Mouse (Mus musculus) heart, adult 18-20 months (tissue): ENCODE measurements around the gene Gpr137c. TPM values are rescaled to one million over a fixed set of nuclear protein-coding genes. Genes with fewer than 3 reads are reported as not detected.

Experiments
- DNase-seq, 2 experiments: peaks; one replicate each; pipeline ENCODE4 v3.0.0; 2021 to 2022; ENCODE audit warnings: mixed read lengths in 1 of 2
- total RNA-seq, 2 experiments: library from RNA; stranded (reverse); gene quantifications; 2 replicates each; pipeline ENCODE4 v1.2.3; 2021

The Gpr137c gene
- total RNA-seq, 2 experiments from 2014 or later = 5.8 to 6.9 TPM

DNA sequence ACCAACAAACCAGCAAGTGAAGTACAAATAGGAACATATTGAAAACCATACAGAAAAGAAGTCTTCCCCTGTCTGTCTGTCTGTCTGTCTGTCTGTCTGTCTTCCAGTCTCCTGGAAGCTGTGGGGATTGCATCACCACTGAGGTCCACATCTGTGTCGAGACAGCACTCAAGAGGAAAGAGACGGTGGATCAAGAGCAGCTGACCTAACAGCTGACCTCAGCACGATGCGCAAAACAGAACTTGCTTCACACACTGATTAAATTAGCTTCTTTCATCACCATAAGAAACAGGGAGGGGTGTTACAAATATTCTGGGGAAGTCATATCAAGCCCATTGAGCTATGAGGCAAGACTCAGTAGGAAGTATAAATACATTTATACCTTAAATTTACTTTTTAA is 72.1 kb downstream of the Gpr137c start:
- peak in 1 of 2 experiments; percentile 19 for DNase-seq

DNA sequence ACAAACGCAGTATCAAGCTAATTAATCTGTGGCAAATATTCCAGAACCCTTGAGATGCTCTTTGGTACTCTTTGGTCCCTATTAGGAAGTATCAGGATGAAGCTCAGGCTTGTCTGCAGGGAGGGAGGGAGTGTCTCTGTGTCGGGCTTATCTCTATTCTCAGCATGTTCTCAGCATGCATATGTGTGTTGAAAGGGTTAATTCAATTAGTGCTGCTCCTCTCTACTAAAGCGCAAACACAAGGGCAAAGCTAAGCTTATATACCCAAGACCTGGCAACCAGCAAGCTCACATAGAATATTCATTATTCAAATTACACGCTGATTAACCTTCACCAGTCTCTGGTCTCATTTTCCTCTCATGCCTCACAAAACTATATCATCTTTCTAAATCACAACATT is 84.4 kb downstream of the Gpr137c start:
- DNase-seq = no peak

DNA sequence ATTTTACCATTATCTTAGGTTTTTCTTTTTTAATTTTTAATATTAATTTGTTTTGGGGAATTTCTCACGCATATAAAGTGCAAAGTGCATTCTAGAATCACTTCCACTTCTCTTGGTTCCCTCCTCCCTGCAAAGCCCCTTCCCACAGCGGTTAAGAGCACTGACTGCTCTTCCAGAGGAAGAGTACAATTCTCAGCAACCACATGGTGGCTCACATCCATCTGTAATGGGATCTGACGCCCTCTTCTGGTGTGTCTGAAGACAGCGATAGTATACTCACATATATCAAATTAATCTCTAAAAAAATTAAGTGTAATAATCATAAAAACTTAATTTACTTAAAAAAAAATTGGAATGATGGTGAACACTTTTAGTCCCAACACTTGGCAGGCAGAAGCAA is 84.9 kb downstream of the Gpr137c start:
- no peak for DNase-seq

DNA sequence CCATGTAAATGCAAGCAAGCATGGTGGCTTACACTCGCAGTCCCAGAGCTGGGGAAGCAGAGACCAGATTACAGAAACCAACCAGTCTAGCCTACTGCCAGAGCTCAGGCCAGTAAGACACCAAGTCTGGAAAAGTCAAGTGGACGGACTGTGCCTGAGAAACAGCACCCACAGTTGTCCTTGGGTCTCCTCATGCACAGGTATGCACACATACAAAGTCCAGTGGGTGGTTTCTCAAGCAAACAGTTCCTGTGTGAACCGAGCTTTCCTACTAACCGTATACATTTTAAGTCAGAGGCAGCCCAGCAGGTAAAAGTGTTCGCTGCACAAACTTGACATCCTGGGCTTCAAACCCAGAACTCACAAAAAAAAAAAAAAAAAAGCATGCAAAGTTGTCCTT is 86.3 kb downstream of the Gpr137c start:
- DNase-seq = no peak

DNA sequence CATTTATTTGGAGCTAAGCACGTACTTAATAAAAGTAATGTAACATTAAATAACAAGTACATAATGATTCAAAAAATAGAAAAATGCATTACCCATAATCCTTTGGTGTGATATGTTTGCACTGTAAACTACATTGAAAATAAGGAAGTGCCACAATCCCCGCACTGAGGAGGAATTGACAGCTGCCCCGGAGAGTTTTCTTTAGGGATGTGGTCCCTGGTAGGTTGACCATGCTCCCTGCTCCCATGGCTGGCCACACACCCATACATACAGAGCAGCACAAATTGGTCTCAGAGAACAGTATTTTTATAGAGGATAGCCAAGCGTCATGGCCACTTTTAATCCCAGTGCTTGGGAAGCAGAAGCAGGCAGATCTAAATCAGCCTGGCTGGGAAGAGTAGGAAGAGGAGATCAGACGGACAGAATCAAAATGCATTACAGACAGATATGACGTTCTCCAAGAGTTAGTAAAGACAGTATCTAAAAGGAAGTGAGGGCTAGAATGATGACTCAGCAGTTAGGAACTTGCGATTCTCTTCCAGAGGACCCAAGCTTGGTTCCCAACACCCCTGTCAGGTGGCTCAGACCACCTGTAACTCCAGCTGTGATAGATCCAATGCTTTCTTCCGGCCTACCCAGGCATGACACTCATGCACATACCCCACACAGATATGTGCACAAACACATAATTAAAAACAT is 88.3 kb downstream of the Gpr137c start:
- DNase-seq = no peak

DNA sequence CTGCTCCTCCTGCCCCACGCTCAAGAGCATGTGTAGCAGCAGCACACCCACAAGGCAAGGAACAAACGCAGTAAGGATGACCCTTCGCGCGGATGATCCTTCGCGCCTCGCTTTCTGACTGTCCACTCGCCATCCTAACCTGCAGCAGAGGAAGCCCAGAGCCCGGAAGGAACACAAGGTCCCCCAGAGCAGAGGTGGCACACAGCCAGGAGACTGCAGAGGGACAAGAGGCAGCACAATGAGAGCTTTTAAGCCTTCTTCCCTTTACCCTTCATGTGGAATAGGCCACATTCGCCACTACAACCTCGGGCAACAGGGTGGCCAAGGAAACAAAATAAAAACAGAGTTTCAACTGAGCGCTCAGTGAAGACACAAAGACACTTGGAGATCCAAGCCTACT is 90.1 kb downstream of the Gpr137c start:
- DNase-seq = peak in 1 of 2 experiments; percentile 19

DNA sequence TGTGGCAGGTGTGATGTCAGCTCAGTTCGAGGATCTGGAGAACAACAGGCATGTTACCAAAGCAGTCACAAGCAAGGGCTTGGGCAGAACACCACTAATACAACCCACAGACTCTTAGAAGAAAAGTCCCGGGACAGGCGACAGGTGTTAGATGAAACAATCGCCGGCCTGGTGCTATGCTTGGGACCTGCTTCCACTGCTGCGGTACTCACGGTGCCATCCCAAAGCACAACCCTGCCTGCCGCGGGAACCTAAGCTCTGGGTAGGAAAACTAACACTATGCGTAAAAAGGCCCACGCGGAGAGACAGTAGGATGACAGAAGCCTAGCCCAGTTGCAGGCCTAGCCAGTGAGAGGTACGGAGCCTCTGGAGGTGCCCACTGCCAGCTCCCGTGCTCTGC is 90.6 kb downstream of the Gpr137c start:
- DNase-seq = no peak

DNA sequence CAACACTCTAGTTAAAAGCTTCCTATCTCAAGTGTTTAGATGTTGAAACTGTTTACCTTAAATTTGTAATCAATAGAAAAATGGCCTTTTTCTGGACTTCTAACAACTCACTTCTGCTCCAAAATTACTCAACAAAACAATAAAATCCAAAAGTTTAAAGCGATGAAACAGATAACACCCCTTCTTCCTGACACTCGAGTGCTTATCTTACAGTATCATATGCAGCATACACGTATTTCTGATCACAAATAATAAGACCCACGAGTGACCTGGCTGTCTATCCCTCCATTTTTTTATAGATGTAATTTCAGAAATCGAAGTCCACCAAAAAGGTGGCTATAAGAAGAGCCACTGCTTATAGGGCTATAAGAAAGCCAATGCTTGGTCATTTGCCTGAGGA is 97.4 kb downstream of the Gpr137c start:
- no peak for DNase-seq

DNA sequence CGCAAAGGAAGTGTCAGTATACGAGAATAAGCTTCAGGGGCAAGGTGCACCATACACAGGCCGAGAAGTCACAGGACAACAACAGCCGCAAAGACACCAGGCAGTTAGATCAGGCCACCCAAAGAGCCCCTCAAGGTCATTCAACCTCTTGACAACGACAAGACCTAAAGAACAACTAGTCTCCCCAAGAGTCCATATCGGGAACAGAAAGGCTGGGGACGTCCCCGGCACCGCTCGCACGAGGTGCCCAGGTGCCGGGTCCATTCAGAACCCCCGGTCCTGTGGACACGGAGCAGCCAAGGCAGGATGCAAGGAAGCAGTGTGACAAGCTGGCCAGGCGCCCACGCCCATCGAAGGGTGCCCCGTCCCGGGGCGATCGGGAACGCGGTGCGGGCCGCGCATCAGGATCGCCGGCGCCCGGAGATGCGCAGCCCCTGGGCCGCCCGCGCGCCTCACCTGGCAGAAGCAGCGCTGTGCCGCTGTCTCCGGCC is 98.4 kb downstream of the Gpr137c start:
- no peak for DNase-seq

DNA sequence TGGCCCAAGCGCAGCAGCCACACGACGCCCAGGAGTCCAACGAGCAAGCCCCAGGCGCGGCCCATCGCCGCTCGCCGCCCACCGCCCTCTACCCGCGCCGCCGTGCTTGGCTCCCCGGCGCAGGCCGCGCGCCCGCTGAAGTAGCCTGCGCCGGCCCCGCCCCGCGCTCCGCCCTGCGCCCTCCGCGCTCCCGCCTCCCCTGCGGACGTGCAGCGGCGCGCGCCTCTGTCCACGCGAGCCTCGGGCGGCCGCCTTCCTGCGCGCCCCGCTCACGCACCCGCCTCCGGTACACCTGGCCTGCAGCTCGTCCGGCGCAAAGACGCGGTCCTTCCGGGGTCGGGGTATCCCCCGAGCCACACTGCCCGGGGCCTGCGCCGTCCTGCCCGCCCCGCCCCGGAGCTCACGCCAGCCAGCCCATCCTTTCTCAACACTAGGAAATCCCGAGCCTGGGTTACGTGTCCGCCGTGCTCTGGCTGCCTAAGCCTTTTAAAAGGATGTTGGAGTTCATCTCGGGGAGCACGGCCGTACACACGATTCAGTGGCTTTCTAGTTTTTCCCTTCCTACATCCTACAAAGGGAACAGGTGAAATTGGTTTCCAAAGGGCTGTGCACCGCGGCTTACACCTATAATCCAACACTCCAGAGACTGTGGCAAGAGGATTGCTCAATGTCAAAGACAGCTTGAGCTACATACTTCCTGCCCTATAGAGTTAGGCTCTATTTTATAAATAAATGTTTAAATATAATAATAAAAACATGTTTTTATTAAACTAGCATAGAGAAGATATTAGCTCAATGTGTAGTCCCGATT is 99.1 kb downstream of the Gpr137c start, which contains the start of gene Ero1l:
TSS of gene Ero1l (minus strand) at position 346 of the 811 bp plus-strand sequence.
- peak; percentile 86 to 91 for DNase-seq

DNA sequence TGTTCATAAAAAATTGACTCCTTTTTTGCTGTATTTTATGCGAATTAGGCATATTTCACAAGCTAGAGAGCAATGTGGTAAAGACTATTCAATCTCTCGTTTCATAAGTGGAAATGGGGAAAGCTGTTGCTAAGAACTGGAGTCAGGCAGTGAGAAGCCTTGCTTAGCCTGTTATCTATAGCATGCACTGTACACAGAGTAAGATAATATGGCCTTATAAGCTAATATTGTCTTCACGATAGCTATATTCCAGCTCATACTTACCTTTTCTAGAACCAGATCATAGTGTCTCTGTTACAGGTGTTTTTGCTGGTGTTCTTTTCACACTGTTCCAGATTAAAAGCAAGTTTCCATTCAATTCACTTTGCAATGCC is 99.7 kb downstream of the Gpr137c start:
- DNase-seq = no peak

DNA sequence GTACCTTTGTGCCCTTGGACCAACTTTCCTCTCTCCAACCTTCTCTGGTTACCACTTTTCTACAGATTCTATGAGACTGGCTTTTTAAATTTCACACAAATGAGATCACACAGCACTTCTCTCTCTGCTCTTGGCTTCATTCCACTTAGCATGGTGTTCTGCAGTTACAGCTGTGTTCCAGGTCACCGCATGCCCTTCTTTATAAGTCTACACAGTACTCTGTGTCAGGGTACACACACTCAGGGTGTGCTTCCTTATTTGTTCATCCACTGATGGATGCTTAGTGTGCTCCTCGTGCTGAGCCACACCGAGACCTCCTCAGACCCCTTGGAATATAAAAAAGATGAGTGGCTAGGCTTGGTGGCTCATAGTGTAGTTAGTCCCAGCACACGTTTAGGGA is 100.6 kb downstream of the Gpr137c start:
- no peak for DNase-seq

DNA sequence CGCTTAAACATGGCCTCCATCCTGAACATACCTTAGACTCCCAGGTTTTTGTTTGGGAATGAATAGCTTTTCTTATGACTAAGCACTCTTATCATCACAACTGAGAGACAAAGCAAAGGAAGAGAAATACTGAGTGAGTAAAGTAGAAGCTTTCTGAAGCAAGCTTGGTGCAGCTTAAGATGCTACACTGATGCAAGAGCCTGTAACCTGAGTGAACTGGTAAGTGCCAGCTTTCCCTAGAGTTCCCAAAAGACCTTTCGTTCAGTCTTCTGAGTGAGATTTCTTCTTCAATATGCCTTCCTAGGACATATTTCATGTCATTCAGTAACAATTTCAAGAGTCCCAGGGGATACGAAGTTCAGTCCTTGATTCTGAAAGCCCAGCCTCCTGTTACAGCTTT is 101.5 kb downstream of the Gpr137c start:
- DNase-seq = no peak

DNA sequence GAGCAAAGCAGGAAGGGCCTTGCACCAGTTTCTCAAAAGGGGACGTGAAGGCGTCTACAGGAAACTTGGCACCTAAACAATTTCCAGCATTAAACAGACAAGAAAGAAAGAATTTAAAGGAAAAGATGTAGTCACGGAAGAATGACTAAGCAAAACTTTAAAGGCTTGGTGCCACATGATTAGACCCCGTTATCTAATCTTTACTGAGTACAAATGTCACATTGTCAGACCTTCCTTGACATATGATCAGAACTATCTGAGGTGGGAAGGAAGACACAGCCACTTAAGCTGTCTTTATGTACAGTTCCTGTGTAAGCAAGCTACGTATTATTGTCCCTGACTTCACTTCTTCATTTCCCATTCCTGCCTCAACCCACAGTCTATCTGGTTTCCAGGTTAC is 102.1 kb downstream of the Gpr137c start:
- DNase-seq = no peak

DNA sequence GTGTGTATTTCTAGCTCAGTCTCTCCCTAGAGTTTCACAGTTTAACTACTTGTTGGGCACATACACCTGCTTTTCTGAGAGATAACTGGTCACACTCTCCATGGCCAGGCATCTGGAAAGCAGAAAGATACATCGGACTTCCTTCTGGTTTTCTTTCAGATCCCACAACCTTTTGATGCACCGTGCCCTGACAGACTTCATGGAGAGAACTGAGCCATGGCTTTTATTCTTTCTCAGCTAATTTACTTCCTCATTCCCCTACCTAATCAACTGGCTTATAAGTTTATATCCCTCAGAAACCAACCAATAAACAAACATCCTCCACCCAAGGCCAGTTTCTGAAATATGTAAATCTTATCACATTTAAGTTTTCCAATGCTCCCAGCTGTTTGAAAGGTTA is 102.9 kb downstream of the Gpr137c start:
- no peak for DNase-seq

DNA sequence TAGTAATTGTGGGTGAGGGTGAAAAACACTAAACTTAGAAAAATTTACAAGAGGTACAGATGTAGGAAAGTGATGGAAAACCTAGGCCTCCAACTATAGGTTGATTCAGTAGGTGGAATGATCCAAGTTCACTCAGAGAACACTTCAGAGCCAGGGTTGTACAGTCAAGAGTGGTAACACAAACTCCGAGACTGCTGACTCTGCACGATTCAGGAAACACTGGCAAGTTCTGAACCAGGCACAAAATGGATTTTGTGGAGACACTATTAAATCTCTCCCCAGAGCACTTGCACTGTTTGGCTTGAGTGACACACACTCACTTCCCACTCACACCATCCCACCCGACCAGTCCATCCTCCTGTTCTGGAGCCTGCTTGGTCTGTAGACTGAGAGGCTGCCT is 103.8 kb downstream of the Gpr137c start:
- DNase-seq = no peak

DNA sequence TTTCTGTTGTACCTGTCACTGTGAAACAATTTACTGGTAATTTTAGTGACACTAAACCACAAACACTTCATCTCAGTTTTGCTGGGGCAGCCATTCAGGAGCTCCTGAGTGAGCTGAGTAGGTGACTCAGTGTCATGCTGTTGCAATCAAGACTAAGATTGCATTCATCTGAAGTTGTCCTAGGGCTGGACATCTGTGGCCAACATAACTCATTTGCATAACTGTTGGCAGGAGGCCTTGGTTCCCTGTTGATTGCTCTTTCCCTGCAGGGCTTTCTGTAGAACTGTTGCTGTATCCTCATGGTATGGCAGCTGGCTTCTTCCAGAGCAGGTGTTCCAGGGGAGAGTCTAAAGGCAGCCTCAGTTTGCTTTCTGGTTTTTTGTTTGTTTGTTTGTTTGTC is 106.0 kb downstream of the Gpr137c start:
- no peak for DNase-seq

DNA sequence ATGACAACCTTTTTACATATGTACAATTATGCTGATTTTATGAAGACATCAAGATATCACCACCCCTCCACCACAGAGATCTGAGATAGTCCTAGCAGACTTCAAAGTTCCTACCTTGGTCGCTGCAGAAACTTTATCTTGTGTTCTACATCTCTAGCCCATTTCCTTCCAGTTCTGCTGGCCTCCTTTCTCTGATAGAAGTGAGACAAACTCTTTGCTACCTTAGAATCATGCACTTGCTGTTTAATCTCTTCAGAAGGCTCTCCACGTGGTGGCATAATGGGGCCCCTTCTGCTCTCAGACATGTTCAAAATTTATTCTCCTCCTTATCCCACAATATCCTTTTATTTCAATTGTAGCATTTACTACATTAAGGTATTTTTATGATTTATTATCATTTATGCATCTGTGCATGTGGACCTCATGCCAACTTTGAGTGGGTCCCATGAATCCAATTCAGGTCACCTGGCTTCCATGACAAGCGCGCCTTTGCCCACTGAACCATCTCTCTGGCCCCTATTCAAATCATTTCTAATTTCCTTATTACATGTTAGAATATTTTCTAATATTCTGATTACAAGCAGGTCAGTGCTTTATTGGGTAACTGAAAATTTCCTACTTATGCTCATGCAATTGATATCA is 108.7 kb downstream of the Gpr137c start:
- DNase-seq = no peak

DNA sequence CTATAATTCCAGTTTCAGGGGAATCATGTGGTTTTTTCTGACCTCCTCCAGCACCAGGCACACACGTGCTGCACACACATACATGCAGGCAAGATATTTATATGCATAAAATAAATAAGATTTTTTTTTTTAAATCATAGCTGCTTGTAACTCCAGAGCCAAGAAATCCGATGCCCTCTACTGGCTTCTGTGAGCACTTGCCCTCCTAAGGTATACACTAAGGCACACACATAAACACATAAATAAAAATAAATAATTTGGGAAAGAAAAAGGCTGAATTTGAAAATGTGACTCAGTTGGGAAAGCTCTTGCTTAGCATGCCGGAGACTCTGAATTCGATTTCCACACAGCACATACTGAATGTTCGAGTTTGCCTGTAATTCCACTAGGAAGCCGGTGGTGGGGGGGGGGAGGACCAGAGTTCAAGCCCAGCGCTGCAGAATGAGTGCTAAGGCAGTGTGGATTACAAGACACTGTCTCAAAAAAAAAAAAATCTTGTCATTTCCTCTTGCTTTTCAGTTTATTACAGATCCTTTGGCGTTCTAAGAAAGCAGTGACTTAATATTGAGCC is 109.6 kb downstream of the Gpr137c start:
- no peak for DNase-seq

DNA sequence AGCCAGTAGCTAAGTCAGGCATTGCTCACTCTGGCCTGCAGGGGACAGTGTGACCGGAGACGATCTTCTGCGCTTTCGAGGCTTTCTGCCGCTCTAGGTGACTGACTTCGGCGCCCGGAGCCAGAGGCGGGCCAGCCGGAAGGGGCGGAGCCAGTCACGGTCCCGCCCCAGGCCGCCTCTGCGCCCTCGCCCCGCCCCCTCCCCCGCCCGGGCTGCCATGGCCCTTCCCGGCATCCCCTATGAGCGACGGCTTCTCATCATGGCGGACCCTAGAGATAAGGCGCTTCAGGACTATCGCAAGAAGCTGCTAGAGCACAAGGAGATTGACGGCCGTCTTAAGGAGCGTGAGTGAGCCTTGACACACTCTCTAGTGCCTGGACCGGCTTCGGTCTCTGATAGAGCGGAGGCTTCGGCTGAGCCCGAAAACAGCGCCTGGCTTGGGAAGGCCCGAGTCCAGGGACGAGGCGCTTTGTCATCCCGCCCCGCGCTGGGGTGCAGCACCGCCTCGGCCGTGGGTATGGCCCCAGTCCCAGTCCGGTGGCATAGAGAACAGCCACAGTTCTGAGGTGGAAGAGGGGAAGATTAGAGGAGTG is 110.2 kb downstream of the Gpr137c start, which contains the start of gene Psmc6:
TSS of gene Psmc6 (plus strand) at position 200 of the 593 bp plus-strand sequence.
- peak; percentile 91 to 95 for DNase-seq
